Mouse (Mus musculus) layer of hippocampus, postnatal 25 days (tissue): ENCODE measurements around the gene Nkain1. TPM values are rescaled to one million over a fixed set of nuclear protein-coding genes. Genes with fewer than 3 reads are reported as not detected.

Source experiments
- DNase-seq, 2 experiments: peaks; one replicate each; pipeline ENCODE4 v3.0.0; 2022; ENCODE audit warnings: mixed read lengths in 2 of 2, low spot score in 1 of 2; ENCODE audit errors: extremely low spot score in 1 of 2
- total RNA-seq, 2 experiments: library from RNA; stranded (reverse); gene quantifications; 2 replicates each; pipeline ENCODE4 v1.2.3; 2021

The Nkain1 gene
- total RNA-seq, result 10 to 100 TPM; 37.1 to 47.1 TPM

- no peak for DNase-seq
These were observed at the start of gene Nkain1 for GRCm38 (mm10) chr4:130574048-130574413. Nkain1 (minus strand) TSS chr4:130574173.

GRCm38 (mm10) chr4:130578734-130579274 is 4.8 kb upstream of the Nkain1 start:
- no peak for DNase-seq

- DNase-seq, result no peak
These were observed 3.1 kb upstream of the Nkain1 start for GRCm38 (mm10) chr4:130577081-130577480.

- DNase-seq, result no peak
These were observed 2.4 kb upstream of the Nkain1 start for GRCm38 (mm10) chr4:130576247-130576931.

GRCm38 (mm10) chr4:130575533-130575932 is 1.6 kb upstream of the Nkain1 start:
- DNase-seq, result no peak

- no peak for DNase-seq
These were observed 988 bp upstream of the Nkain1 start for GRCm38 (mm10) chr4:130574861-130575460.

GRCm38 (mm10) chr4:130573351-130574047 is 474 bp downstream of the Nkain1 start:
- DNase-seq, result no peak

- no peak for DNase-seq
These were observed 992 bp downstream of the Nkain1 start for GRCm38 (mm10) chr4:130573012-130573350.

GRCm38 (mm10) chr4:130572545-130572944 is 1.4 kb downstream of the Nkain1 start:
- DNase-seq, result no peak

GRCm38 (mm10) chr4:130570941-130571720 is 2.8 kb downstream of the Nkain1 start:
- no peak for DNase-seq

- DNase-seq, result no peak
These were observed 5.7 kb downstream of the Nkain1 start for GRCm38 (mm10) chr4:130568043-130568978.

- no peak for DNase-seq
These were observed 10.2 kb downstream of the Nkain1 start for GRCm38 (mm10) chr4:130563820-130564219.

- no peak for DNase-seq
These were observed 10.7 kb downstream of the Nkain1 start for GRCm38 (mm10) chr4:130563260-130563756.

GRCm38 (mm10) chr4:130560576-130561310 is 13.2 kb downstream of the Nkain1 start:
- no peak for DNase-seq

GRCm38 (mm10) chr4:130559220-130559619 is 14.8 kb downstream of the Nkain1 start:
- DNase-seq, result no peak

GRCm38 (mm10) chr4:130557852-130558251 is 16.1 kb downstream of the Nkain1 start:
- no peak for DNase-seq

- no peak for DNase-seq
These were observed 17.0 kb downstream of the Nkain1 start for GRCm38 (mm10) chr4:130556992-130557391.

GRCm38 (mm10) chr4:130556224-130556623 is 17.7 kb downstream of the Nkain1 start:
- no peak for DNase-seq

GRCm38 (mm10) chr4:130553121-130553448 is 20.9 kb downstream of the Nkain1 start:
- no peak for DNase-seq
